Mouse (Mus musculus): Measurements from ENCODE around the gene Mef2a. TPM values are rescaled to one million over a fixed set of nuclear protein-coding genes. Genes with fewer than 3 reads are reported as not detected.
"Not testable (repeated sequence)": the region's sequence is repeated elsewhere in the genome, so short reads cannot be mapped to it uniquely, and the experiment has no call there.

Gene Mef2a
- polyA plus RNA-seq, 1 experiment: 17.2 TPM

DNA sequence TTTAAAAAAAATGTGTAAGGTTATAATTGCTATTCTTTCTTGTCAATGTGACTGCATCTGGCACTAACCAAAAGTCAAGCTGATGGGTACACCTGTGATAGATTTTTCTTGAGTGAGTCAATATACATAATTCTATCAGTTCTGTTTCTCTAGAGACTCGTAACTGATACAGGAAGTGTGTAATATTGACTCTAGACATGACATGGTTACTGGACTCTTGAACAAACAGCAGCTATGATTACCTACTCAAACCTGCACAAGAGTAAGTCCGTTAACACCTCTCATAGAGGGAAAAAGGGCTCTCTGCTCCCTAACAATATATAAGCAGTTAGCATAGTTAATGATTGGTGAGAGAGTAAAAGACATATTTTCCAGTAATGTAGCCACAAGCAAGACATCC lies 62.5 kb downstream of the Mef2a start:
- Histone ChIP-seq H3K4me3 (replicated peaks; ENCODE audit: control insufficient read depth, low read depth, low read length) (no peak overlapping the region), H3K27ac (ENCODE audit: control insufficient read depth, insufficient read depth, low read depth, low read length, poor library complexity) (no peak overlapping the region), H3K4me1 (ENCODE audit: control insufficient read depth, insufficient read depth, low read length) (no peaks in the 10 kb centered on the region)
- WGBS: 67% methylated on average over 2 of the region's 2 CpGs
- no peak for TF ChIP-seq CTCF (IDR thresholded peaks at IDR 0.05; ENCODE audit: control insufficient read depth, insufficient read depth, low read length)
- no peak for TF ChIP-seq POLR2A (IDR thresholded peaks at IDR 0.05; ENCODE audit: borderline replicate concordance, control insufficient read depth, low read depth, low read length)

DNA sequence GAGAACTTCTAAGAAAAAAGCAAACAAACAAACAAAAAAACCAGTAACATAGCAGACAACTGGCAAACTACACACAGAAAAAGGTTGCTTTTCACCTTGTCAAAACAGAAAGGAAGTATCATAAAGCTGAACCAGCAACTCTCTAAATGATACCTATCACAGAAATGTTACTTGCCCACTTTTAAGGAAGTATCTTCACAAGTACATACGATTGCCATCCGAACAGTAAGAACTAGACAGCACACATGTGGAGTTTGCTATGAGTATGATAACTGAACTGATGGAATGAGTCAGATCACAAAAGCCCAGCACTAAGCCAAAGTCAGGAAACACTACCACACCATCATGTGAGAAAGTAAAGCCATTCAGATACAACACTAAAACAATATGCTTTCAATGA lies 64.6 kb downstream of the Mef2a start:
- whole genome bisulfite sequencing: 25% methylated on average over 2 of the region's 2 CpGs
- TF ChIP-seq CTCF (IDR thresholded peaks at IDR 0.05; ENCODE audit: control insufficient read depth, insufficient read depth, low read length) (no peak), POLR2A (IDR thresholded peaks at IDR 0.05; ENCODE audit: borderline replicate concordance, control insufficient read depth, low read depth, low read length) (no peak)
- H3K4me1 ChIP-seq (ENCODE audit: control insufficient read depth, insufficient read depth, low read length): no peaks in the 10 kb centered on the region
- H3K4me3 ChIP-seq (replicated peaks; ENCODE audit: control insufficient read depth, low read depth, low read length): no peak overlapping the region
- no peak overlapping the region for H3K27ac ChIP-seq (ENCODE audit: control insufficient read depth, insufficient read depth, low read depth, low read length, poor library complexity)

DNA sequence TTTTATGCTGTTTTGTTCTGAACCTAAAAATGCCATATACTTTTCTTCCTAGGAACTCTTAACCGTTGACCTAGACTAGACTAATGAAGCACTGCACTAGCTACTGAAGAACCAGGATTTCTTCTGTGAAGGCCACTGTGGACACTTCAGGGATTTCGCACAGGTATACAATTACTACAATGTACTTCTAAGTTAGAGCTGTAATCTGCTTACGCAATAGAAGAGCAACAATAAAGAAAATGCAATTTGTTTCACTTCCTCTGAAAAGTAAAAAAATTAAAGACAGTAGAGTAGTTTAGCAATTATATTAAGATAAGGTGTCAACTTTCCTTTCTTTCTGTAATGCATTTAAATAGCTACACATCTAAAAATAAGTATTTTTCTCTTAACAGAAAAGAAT lies 65.6 kb downstream of the Mef2a start:
- no peak overlapping the region for H3K4me3 ChIP-seq (replicated peaks; ENCODE audit: control insufficient read depth, low read depth, low read length)
- TF ChIP-seq POLR2A (IDR thresholded peaks at IDR 0.05; ENCODE audit: borderline replicate concordance, control insufficient read depth, low read depth, low read length) (no peak), CTCF (IDR thresholded peaks at IDR 0.05; ENCODE audit: control insufficient read depth, insufficient read depth, low read length) (no peak)
- no peak overlapping the region for H3K27ac ChIP-seq (ENCODE audit: control insufficient read depth, insufficient read depth, low read depth, low read length, poor library complexity)
- 83% methylated on average over 3 of the region's 3 CpGs for WGBS
- no peaks in the 10 kb centered on the region for H3K4me1 ChIP-seq (ENCODE audit: control insufficient read depth, insufficient read depth, low read length)

DNA sequence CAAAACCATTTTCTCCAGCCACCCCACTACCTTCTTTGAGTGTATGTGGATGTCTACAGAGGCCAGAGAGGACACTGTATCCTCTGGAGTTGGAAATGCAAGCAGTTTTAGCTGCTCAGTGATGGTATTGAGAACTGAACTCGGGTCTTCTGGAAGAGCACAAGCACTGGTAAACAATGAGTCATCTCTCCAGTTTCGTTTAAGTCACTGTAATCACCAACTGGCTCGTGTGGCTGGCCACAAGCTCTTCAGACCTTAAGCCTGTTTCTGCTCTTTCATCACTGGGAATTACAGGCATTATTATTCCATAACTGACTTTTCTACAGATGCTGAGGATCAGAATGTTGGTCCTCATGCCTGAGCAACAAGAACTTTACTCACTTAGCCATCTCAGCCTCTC lies 67.7 kb downstream of the Mef2a start:
- H3K4me3 ChIP-seq (replicated peaks; ENCODE audit: control insufficient read depth, low read depth, low read length): no peak overlapping the region
- H3K4me1 ChIP-seq (ENCODE audit: control insufficient read depth, insufficient read depth, low read length): no peaks in the 10 kb centered on the region
- H3K27ac ChIP-seq (ENCODE audit: control insufficient read depth, insufficient read depth, low read depth, low read length, poor library complexity): no peak overlapping the region
- TF ChIP-seq POLR2A (IDR thresholded peaks at IDR 0.05; ENCODE audit: borderline replicate concordance, control insufficient read depth, low read depth, low read length) (no peak), CTCF (IDR thresholded peaks at IDR 0.05; ENCODE audit: control insufficient read depth, insufficient read depth, low read length) (no peak)
- WGBS: 58% methylated on average over 3 of the region's 3 CpGs

DNA sequence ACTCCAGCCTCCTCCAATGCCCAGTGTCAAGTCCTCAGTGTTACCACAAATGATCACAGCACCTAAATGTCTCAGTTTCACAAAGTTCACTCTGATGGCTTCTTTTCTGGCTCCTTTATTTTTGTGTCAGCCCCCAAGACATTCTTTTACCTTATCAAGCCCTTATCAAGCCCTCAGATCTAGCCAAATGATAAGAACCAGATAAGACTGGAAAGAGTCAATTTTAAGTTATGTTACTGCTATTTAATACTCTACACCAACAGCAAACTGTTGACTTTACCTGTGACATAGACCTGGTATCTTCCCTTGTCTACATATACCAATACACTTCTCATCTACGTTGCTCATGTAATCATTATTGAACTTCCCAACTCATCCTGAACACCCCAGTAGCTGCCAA lies 76.2 kb downstream of the Mef2a start:
- 89% methylated on average over 1 of the region's 1 CpGs for WGBS
- TF ChIP-seq POLR2A (IDR thresholded peaks at IDR 0.05; ENCODE audit: borderline replicate concordance, control insufficient read depth, low read depth, low read length) (no peak), CTCF (IDR thresholded peaks at IDR 0.05; ENCODE audit: control insufficient read depth, insufficient read depth, low read length) (no peak)

DNA sequence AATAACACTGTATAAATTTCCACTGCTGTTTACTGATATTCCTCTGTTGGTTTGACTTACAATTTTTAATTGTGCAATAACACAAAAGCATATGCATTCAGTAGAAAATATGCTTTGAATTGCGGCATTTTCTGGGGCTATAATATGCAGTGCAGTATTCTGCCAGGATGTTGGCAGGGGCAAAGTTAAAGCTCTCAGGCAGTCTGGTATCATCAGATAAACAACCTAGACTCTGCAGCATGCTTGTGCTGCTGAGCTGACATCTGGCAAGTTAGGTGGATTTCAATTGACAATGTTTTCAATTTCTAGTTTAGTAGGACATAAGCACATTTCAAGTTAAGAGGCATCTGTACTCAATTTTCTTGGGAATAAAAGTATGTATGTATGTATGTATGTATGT lies 81.3 kb downstream of the Mef2a start:
- TF ChIP-seq CTCF (IDR thresholded peaks at IDR 0.05; ENCODE audit: control insufficient read depth, insufficient read depth, low read length): no peak
- TF ChIP-seq POLR2A (IDR thresholded peaks at IDR 0.05; ENCODE audit: borderline replicate concordance, control insufficient read depth, low read depth, low read length): no peak
- WGBS: 75% methylated on average over 1 of the region's 1 CpGs

More for the DNA sequence above, 76.2 kb downstream of the Mef2a start:
- Histone ChIP-seq H3K4me3 (replicated peaks; ENCODE audit: control insufficient read depth, low read depth, low read length) (no peak overlapping the region), H3K27ac (ENCODE audit: control insufficient read depth, insufficient read depth, low read depth, low read length, poor library complexity) (no peak overlapping the region), H3K4me1 (ENCODE audit: control insufficient read depth, insufficient read depth, low read length) (no peaks in the 10 kb centered on the region)

DNA sequence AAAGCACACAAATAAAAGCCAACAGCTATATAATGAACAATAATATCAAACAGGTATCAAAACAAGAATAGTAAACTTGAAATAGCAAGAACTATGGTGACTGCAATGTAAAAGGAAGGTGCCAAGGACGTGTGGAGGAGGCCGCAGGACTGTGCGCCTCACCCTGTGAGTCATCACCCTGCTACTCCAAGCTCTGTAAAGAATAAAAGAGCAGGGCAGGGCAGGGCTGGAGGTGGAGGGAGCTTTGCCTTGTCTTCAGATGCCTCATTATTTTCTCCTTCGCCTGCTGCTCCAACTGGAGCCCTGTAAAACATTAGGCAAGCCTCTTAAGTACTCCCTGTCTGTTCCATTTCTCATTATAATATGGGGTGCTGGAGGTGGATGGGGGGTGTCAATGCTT lies 85.2 kb downstream of the Mef2a start:
- no peak overlapping the region for H3K4me3 ChIP-seq (replicated peaks; ENCODE audit: control insufficient read depth, low read depth, low read length)
- H3K27ac ChIP-seq (ENCODE audit: control insufficient read depth, insufficient read depth, low read depth, low read length, poor library complexity): no peak overlapping the region
- H3K4me1 ChIP-seq (ENCODE audit: control insufficient read depth, insufficient read depth, low read length): no peaks in the 10 kb centered on the region
- 88% methylated on average over 4 of the region's 4 CpGs for WGBS
- TF ChIP-seq CTCF (IDR thresholded peaks at IDR 0.05; ENCODE audit: control insufficient read depth, insufficient read depth, low read length) (no peak), POLR2A (IDR thresholded peaks at IDR 0.05; ENCODE audit: borderline replicate concordance, control insufficient read depth, low read depth, low read length) (no peak)

More for the DNA sequence above, 81.3 kb downstream of the Mef2a start:
- Histone ChIP-seq H3K4me3 (replicated peaks; ENCODE audit: control insufficient read depth, low read depth, low read length) (no peak overlapping the region), H3K4me1 (ENCODE audit: control insufficient read depth, insufficient read depth, low read length) (no peaks in the 10 kb centered on the region), H3K27ac (ENCODE audit: control insufficient read depth, insufficient read depth, low read depth, low read length, poor library complexity) (no peak overlapping the region)

DNA sequence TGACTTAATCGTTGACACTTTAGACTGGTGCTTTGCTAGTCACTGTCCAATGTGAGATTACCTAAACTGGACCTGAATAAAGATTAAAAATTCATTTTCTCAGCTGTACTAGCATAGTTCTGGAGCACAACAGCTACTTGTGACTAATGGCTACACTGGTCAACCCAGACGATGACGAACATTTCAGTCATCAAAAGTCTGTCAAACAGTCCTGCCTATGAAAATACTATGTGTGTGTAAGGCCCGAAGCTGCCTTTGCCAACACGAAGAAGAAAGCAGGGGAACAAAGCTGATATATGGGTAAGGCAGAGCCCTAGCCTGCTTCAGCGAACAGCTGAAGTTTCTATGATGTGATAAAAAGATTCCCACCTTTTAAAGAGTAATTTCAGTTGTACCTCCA lies 89.1 kb downstream of the Mef2a start:
- Histone ChIP-seq H3K4me1 (ENCODE audit: control insufficient read depth, insufficient read depth, low read length) (no peaks in the 10 kb centered on the region), H3K4me3 (replicated peaks; ENCODE audit: control insufficient read depth, low read depth, low read length) (no peak overlapping the region), H3K27ac (ENCODE audit: control insufficient read depth, insufficient read depth, low read depth, low read length, poor library complexity) (no peak overlapping the region)
- WGBS: 92% methylated on average over 6 of the region's 6 CpGs
- TF ChIP-seq CTCF (IDR thresholded peaks at IDR 0.05; ENCODE audit: control insufficient read depth, insufficient read depth, low read length) (no peak), POLR2A (IDR thresholded peaks at IDR 0.05; ENCODE audit: borderline replicate concordance, control insufficient read depth, low read depth, low read length) (no peak)

DNA sequence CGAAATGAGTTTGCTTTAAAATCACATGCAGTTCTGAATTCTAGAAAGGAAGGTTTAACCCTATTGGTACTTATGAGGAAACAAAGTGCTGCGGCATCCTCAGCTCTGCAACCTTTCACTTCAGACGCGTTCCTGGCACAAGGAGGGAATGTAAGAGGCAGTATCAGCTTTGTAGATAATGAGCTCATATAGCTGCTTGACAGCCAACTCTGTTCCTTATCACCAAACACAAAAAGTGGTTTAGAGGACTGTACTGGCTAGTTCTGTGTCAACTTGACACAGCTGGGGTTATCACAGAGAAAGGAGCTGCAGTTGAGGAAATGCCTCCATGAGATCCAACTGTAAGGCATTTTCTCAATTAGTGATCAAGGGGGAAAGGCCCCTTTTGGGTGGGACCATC lies 102.2 kb downstream of the Mef2a start:
- H3K27ac ChIP-seq (ENCODE audit: control insufficient read depth, insufficient read depth, low read depth, low read length, poor library complexity); H3K4me1 ChIP-seq (ENCODE audit: control insufficient read depth, insufficient read depth, low read length); H3K4me3 ChIP-seq (replicated peaks; ENCODE audit: control insufficient read depth, low read depth, low read length): not testable (repeated sequence)
- WGBS: 65% methylated on average over 4 of the region's 4 CpGs

All from bone marrow, adult 2 months (tissue).